Mouse (Mus musculus): ENCODE measurements around the gene Gmip.
A peak's percentile ranks its signal among the peaks of the same experiment; 100 is the strongest.

Gene Gmip

GRCm38 (mm10) chr8:69808094-69808863 lies at the start of gene Gmip:
Gene Gmip, plus strand, starts transcription at chr8:69808679.
- DNase-seq (ENCODE audit: low spot score), result peak; percentile 78

- no peak for DNase-seq (ENCODE audit: low spot score)
Measured at GRCm38 (mm10) chr8:69761814-69762445, 46.5 kb upstream of the Gmip start.

GRCm38 (mm10) chr8:69771221-69771620 lies 37.3 kb upstream of the Gmip start:
- DNase-seq (ENCODE audit: low spot score), result no peak

GRCm38 (mm10) chr8:69772106-69772505 lies 36.4 kb upstream of the Gmip start:
- DNase-seq (ENCODE audit: low spot score), result no peak

- DNase-seq (ENCODE audit: low spot score), result peak; percentile 99
Measured at GRCm38 (mm10) chr8:69774503-69775148, 33.9 kb upstream of the Gmip start, which contains the start of gene Gm20422. Gene Gm20422, minus strand, starts transcription at chr8:69774886.

GRCm38 (mm10) chr8:69775149-69775534 lies 33.3 kb upstream of the Gmip start:
- no peak for DNase-seq (ENCODE audit: low spot score)

- no peak for DNase-seq (ENCODE audit: low spot score)
Measured at GRCm38 (mm10) chr8:69777111-69777510, 31.4 kb upstream of the Gmip start.

GRCm38 (mm10) chr8:69789105-69789504 lies 19.4 kb upstream of the Gmip start:
- DNase-seq (ENCODE audit: low spot score), result no peak

- no peak for DNase-seq (ENCODE audit: low spot score)
Measured at GRCm38 (mm10) chr8:69789731-69790130, 18.7 kb upstream of the Gmip start.

GRCm38 (mm10) chr8:69790364-69790763 lies 18.1 kb upstream of the Gmip start:
- DNase-seq (ENCODE audit: low spot score), result no peak

- peak; percentile 95 for DNase-seq (ENCODE audit: low spot score)
Measured at GRCm38 (mm10) chr8:69790773-69791367, 17.6 kb upstream of the Gmip start, which contains the start of the genes Atp13a1 and Zfp866. Gene Atp13a1, plus strand, starts transcription at chr8:69791163. Gene Zfp866, minus strand, starts transcription at chr8:69791178.

- DNase-seq (ENCODE audit: low spot score), result peak; percentile 56
Measured at GRCm38 (mm10) chr8:69791415-69792068, 16.9 kb upstream of the Gmip start.

- no peak for DNase-seq (ENCODE audit: low spot score)
Measured at GRCm38 (mm10) chr8:69793666-69794065, 14.8 kb upstream of the Gmip start.

- DNase-seq (ENCODE audit: low spot score), result no peak
Measured at GRCm38 (mm10) chr8:69794096-69794495, 14.4 kb upstream of the Gmip start.

- DNase-seq (ENCODE audit: low spot score), result no peak
Measured at GRCm38 (mm10) chr8:69794901-69795300, 13.6 kb upstream of the Gmip start.

- no peak for DNase-seq (ENCODE audit: low spot score)
Measured at GRCm38 (mm10) chr8:69796721-69797345, 11.6 kb upstream of the Gmip start.

- no peak for DNase-seq (ENCODE audit: low spot score)
Measured at GRCm38 (mm10) chr8:69797661-69798060, 10.8 kb upstream of the Gmip start.

- DNase-seq (ENCODE audit: low spot score), result no peak
Measured at GRCm38 (mm10) chr8:69799261-69799660, 9.2 kb upstream of the Gmip start.

- DNase-seq (ENCODE audit: low spot score), result no peak
Measured at GRCm38 (mm10) chr8:69799946-69800345, 8.5 kb upstream of the Gmip start.

GRCm38 (mm10) chr8:69801796-69802195 lies 6.7 kb upstream of the Gmip start:
- no peak for DNase-seq (ENCODE audit: low spot score)

GRCm38 (mm10) chr8:69802216-69802615 lies 6.3 kb upstream of the Gmip start:
- DNase-seq (ENCODE audit: low spot score), result no peak
